Mouse (Mus musculus): ENCODE results near the gene Plce1. TPM values are rescaled to one million over a fixed set of nuclear protein-coding genes. Genes with fewer than 3 reads are reported as not detected.
"Not testable (repeated sequence)": the region's sequence is repeated elsewhere in the genome, so short reads cannot be mapped to it uniquely, and the experiment has no call there.

Plce1 gene
- total and polyA plus RNA-seq, 3 experiments: 0.81 to 8.9 (median 5.9) TPM

GRCm38 (mm10) chr19:38488103-38488912 is 7.4 kb downstream of the Plce1 start:
- DNase-seq: no peak

- DNase-seq: no peak
Observed at GRCm38 (mm10) chr19:38498233-38498632, 17.3 kb downstream of the Plce1 start.

DNA sequence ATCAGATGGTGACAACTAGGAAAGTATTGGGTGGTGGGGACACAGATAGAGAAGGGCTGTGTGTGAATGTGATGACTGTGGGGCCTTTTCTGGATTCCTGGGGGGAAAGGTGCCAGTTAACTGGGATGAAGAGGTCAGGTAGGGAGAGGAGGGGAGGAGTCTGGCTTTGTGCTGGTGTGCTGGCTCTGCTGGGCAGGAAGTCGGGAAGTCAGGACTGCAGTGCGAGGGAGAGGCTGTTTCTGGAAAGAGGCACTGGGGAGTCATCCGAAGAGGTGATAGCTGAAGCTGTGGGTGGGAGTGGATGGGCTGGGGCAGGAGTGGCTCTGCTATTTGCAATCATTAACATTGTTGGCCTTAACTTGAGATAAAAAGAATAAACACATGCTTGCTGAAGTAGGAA is 23.7 kb downstream of the Plce1 start:
- DNase-seq: no peak

DNA sequence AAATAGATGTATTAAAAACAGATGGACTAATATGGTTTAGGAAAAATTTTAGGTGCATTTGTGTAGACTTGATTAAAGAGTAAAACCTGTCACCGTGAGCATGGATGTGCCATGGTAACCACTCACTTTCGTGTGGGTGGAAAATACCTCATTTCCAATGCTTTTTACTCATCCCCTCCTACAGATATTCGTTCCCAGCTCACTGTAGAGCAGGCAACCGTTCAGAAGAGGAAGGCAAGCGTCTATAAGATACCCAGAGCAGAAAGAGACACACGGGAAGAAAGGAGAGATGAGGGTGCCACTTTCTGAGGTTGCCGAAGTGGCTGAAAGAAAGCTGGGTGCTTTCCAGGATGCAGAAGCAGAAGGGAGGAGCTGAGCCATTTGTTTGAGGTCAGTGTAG is 25.2 kb downstream of the Plce1 start:
- no peak for DNase-seq

DNA sequence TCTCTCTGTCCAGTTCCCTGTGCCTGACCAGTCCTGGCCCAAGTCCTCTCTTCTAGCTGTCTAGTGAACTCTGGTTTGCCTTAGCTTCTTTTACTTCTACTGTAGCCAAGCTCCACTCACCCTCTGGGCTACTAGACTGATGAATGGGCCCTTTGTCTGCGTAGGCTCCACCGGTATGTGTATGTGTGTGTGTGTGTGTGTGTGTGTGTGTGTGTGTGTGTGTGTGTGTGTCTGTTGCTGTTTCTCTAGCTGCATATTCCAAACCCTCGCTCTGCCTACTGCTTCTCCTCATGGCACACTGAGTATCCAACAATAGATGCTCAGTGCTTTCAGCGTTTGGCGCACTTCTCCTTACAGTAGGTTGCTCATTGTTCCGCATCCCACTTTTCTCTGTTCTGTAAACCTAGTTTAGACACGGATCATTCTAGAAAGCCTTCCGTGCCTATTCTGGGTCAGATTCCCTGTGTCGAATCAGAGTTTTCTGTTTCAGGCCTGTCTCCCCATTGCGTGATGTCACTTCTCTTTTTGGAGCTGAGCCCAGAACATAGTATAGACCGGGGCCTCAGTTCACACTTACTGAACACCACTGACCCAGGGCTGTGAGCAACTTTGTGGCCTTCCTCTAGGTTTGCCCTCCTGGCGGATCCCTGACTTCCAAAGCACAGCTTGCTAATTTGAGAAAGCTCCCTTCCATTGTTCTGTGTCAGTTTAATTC is 26.5 kb downstream of the Plce1 start:
- DNase-seq: no peak

DNA sequence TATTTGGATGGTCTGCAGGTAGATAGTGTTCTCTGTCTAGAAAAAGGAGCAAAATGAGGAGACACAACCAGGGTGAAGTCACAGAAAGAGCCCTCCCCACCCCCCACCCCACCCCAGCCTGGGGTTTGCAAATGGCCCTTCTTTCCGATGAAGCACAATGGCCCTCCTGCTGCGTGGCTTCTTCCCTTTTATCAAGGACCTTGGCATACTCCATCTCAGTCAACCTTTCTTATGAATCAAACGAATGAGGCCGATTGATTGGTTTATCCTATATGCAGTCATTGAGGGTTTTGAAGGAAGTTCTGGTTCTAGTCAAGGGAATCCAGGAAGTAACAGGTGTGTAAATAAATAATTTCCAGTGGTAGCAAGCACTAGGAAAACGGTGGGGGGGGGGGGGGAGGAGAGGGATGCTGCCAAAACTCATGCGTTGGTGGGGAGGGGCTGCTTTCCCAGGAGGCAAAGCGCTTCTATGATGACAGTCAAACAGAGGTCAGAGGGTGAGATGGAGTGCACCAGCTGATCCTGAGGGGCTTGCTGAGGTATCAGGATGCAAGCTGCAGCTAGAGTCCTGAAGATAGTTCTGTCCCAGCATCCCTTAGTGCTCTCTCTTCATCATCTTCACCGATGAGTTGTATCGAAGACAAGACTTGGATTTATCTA is 27.2 kb downstream of the Plce1 start:
- DNase-seq: no peak

GRCm38 (mm10) chr19:38514417-38515184 is 33.7 kb downstream of the Plce1 start:
- peak; percentile 8 for DNase-seq

DNA sequence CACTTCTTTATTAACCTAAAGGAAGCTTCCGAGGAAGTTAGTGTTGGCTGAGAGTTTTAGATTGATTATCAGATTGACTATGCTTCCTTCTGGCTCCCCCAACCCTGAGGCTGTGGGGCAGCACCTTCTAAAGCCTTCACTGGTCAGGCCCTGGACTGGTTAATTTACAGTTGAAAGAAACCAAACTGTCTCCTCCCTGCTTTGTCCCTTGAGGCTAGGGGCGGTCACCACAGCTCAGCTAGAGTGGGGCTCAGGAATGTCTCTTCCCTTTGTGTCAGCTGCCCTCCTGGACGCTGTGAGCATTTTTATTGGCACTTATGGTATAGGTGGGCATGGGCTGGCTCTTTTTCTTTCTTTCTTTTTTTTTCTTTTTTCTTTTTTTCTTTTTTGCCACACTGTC is 45.9 kb downstream of the Plce1 start:
- no peak for DNase-seq

DNA sequence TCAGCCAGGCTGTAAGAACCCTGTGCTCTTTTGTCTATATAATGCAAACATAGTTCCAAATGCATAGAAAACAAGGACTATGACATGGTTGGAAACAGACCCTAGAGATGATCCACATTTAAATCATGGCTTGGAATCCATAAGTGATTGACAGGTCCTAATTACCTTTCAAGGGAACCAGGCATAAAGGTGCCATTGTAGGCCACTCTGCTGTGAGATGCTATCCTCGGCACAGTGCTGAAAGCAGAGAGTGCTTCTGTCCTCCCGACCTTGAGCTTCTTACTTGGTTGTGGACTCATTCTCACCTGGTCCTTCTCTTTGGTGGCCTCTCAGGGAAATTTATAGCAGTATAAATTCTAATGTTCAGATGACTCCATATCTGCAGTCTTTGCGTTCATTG is 46.6 kb downstream of the Plce1 start:
- DNase-seq: no peak

- DNase-seq: no peak
Observed at GRCm38 (mm10) chr19:38533230-38533629, 52.3 kb downstream of the Plce1 start.

GRCm38 (mm10) chr19:38539338-38539737 is 58.4 kb downstream of the Plce1 start:
- DNase-seq: no peak

DNA sequence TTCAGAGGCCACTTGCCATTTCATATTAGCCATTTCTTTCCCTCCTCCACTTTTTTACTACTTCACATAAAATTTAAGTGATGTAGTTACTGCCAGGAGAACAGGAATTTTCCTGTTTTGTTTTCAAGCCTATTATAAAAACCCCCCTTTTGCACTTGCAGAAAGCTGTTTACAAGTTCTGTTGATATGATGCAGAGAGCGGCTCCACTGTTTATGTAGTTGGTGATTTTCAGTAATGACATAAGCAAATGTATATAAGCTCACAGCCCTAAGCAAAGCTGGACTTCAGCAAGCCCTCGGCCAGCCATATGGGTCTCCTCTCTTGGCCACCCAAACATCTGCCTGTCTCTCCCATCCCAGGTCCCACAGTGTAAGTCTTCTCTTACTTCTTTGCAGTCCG is 59.6 kb downstream of the Plce1 start:
- no peak for DNase-seq

- no peak for DNase-seq
Observed at GRCm38 (mm10) chr19:38549487-38550058, 68.7 kb downstream of the Plce1 start.

DNA sequence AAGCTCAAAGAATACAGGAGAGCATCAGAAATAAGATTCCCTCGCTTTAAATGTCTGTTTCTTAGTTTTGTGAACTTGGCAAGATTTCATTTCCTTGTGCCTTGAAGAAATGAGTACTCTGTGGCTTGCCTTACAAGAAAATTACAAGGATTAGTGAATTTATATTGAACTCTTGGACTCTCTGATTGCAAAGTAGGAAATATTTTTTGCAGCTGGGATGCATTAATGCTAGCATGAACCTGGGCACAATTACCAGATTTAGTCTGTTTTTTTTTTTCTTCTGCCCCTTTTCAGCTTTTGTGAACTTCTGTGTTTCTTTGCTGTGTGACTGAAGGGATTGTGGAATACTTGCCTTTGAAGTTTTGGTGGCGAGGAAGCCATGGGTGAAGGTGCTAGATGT is 72.6 kb downstream of the Plce1 start:
- no peak for DNase-seq

- DNase-seq: no peak
Observed at GRCm38 (mm10) chr19:38555399-38555798, 74.5 kb downstream of the Plce1 start.

DNA sequence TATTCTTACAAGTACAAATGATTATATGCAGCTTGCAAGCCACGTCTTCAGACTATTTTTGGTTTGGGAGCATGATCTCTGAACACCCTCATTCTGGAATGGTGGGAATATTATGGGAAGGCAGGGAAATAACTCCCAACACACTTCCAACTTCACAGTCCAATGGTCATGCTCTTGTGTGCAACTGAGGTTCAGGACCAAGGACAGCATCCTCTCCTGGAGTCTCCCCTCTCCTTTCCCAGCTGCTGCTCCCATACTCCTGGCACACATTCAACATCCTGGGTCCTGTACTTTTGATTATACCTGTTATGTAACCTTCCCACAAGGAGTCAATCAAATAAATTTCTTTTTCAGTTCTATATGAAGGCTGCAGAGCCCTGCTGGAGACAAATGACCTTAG is 77.9 kb downstream of the Plce1 start:
- DNase-seq: no peak

DNA sequence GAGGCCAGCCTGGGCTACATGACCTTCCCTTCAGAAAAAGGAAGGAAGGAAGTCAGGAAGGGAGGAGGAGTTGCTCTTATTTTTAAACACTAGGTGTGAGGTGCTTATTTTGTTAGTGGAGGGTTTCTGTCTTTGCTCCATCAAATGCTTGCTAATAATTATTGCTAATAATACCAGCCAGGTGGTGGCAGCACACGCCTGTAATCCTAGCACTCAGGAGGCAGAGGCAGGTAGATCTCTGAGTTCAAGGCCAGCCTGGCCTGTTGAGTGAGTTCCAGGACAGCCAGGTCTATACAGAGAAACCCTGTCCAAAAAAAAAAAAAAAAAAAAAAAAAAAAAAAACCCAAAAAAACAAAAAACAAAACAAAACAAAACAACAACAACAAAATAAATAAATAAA is 81.0 kb downstream of the Plce1 start:
- not testable (repeated sequence) for DNase-seq

- DNase-seq: no peak
Observed at GRCm38 (mm10) chr19:38566156-38566555, 85.2 kb downstream of the Plce1 start.

- DNase-seq: no peak
Observed at GRCm38 (mm10) chr19:38566752-38567151, 85.8 kb downstream of the Plce1 start.

DNA sequence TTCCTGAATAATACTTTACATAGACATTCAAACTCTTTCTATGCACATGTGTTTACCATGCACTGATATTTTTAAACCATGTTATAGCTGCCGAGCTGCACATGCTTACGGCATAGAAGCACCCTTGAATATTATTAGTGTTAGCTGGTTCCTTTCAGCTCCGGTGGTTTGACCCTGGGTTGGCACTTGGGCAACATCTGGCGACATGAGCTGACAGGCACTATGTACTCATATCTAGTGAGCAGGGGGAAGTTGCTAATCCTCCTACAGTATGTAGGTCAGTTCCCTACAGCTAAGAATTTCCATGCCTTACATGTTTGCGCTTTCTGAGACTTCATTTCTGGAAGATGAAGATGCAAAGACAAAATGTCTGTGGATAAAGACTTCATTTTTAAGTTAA is 86.4 kb downstream of the Plce1 start:
- peak; percentile 26 for DNase-seq

DNA sequence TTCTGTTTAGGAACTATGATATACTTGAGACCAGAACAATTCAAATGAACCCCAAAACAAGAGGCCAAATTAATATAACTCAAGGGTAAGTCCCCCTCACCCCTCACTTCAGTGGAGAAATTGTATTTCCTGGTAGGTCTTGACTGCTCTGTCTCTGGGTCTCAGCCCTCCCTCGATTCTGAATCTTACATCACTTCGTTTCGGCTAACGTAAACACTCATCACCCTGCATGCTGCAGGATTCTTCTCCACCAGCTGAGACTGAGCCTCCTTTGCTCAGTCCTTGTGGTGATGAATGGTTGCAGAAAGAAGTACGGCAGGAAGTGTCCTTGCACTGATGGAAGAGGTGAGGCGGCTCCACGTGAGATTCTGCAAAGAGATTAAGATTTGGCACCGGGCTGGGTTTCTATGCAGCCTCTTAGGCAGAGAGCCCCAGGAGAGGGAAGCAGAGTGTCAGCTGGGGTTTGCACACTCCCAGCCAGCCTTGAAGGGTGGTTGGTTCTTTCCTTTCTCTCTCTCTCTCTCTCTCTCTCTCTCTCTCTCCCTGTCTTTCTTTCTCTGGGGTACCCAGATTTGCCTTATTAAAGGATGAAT is 97.7 kb downstream of the Plce1 start:
- DNase-seq: no peak

- DNase-seq: no peak
Observed at GRCm38 (mm10) chr19:38582861-38583260, 102.0 kb downstream of the Plce1 start.
